Mouse (Mus musculus) embryonic facial prominence, embryonic 11.5 days (tissue): Measurements from ENCODE around the gene Shisa9. TPM values are rescaled to one million over a fixed set of nuclear protein-coding genes. Genes with fewer than 3 reads are reported as not detected.
A peak's percentile ranks its signal among the peaks of the same experiment; 100 is the strongest.

Experiments
- ATAC-seq: fragments of 200-750 bp; cut with Nextera tagmentation; replicated peaks from 2 replicates; pipeline ENCODE4 v1.8.0; 2017; ENCODE audit warnings: low read depth; ENCODE audit not compliant: insufficient number of reproducible peaks, low FRiP score, low TSS enrichment
- DNase-seq: peaks from one replicate; pipeline ENCODE4 v3.0.0-alpha.2; 2015; ENCODE audit warnings: low spot score
- H3K27ac ChIP-seq: fragments of 300-500 bp; sonication (generic); replicated peaks from 2 replicates; pipeline ENCODE4 v1.5.1; 2014; ENCODE audit warnings: mild to moderate bottlenecking, low read depth, low read length, control low read depth
- H3K27me3 ChIP-seq: fragments of 300-500 bp; sonication (generic); 2 replicates; pipeline ENCODE4 v1.6.1; 2014; ENCODE audit warnings: mild to moderate bottlenecking, low read length, moderate library complexity, mixed read lengths; ENCODE audit not compliant: control insufficient read depth, insufficient read depth
- H3K36me3 ChIP-seq: fragments of 300-500 bp; sonication (generic); replicated peaks from 2 replicates; pipeline ENCODE4 v1.6.1; 2014; ENCODE audit warnings: low read depth, mild to moderate bottlenecking, low read length, moderate library complexity, mixed read lengths; ENCODE audit not compliant: control insufficient read depth, insufficient read depth
- H3K4me1 ChIP-seq: fragments of 300-500 bp; sonication (generic); 2 replicates; pipeline ENCODE4 v1.6.1; 2014; ENCODE audit warnings: low read length, mixed read lengths; ENCODE audit not compliant: control insufficient read depth, insufficient read depth
- H3K4me2 ChIP-seq: fragments of 300-500 bp; sonication (generic); 2 replicates; pipeline ENCODE4 v1.6.1; 2014; ENCODE audit warnings: low read depth, mild to moderate bottlenecking, control low read depth, low read length, moderate library complexity
- H3K4me3 ChIP-seq: fragments of 300-500 bp; sonication (generic); 2 replicates; pipeline ENCODE4 v1.5.1; 2014; ENCODE audit warnings: low read depth, low read length, control low read depth
- H3K9ac ChIP-seq: fragments of 300-500 bp; sonication (generic); replicated peaks from 2 replicates; pipeline ENCODE4 v1.6.1; 2014; ENCODE audit warnings: mild to moderate bottlenecking, control low read depth, low read length
- H3K9me3 ChIP-seq: fragments of 300-500 bp; sonication (generic); replicated peaks from 2 replicates; pipeline ENCODE4 v1.6.1; 2016; ENCODE audit warnings: mild to moderate bottlenecking, low read length, inconsistent platforms, mixed read lengths; ENCODE audit not compliant: control insufficient read depth
- WGBS: fragments of 180-500 bp; shearing (Covaris S2); extraction: QIAGEN DNeasy Blood & Tissue Kit; methylation state at CpG from one replicate; pipeline ENCODE4 v1.1.7; 2014; 5-methylcytosine and 5-hydroxymethylcytosine counted together
- polyA plus RNA-seq: library from polyadenylated mRNA; unstranded; fragments of >200 nt; fragmentation: Nextera tagmentation; extraction: Ambion mirVana; gene quantifications from 2 replicates; pipeline ENCODE4 v1.2.1, GENCODE M21; 2014

The Shisa9 gene
- polyA plus RNA-seq, 1 experiment from 2014 or later: 0.46 TPM

DNA sequence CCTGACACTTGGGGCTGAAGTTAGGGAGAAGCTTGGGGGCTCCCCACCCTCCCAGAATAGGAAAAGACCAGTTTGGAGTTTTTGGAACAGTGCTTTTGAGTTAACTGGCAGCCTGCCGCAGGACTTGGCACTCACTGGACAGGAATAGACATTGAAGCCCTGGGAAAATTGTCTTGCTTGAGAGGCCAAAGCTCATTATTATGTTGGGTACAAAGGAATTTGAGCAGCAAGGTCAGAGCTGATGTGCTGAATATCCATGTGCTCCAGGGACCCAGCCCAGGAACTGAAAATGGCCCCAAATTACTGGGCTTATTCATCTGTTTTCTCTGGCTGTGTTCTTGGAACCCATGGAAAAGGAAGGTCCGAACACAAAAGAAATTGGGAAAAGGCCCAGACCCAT lies 170.6 kb downstream of the Shisa9 start:
- Histone ChIP-seq H3K4me1 (no peaks in the 10 kb centered on the region), H3K4me3 (no peak overlapping the region), H3K27me3 (no peaks in the 10 kb centered on the region), H3K4me2 (no peak overlapping the region), H3K27ac (no peak overlapping the region), H3K9me3 (no peaks in the 10 kb centered on the region), H3K36me3 (no peaks in the 10 kb centered on the region), H3K9ac (no peak overlapping the region)
- 87% methylated on average over 2 of the region's 2 CpGs for WGBS
- no peak for ATAC-seq
- no peak for DNase-seq

DNA sequence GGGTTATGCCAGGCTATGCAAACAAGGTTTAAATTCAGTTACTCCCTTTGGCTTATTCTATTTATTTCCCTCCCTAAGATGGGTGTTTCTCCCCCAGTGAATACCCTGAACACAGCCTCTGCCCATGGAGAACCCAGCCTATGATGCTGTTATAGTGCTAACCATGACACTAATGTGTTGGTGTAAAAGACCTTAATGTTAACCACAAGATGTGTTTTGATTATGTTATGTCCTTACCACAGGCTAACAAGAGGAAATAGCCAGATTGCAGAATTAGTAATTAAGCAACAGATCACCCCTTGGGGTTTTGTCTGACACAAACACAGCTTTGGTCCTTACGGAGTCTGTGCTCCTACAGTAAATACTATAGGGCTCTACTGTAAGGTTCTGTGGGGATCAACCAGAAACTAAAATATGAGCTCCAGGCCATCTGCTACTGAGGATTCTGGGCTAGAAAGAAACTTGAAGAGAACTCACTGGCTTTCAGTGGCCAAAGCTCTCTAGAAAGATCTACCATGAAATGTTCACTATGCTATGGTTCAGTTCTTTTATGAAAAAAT lies 189.6 kb downstream of the Shisa9 start:
- 77% methylated on average over 1 of the region's 1 CpGs for WGBS
- Histone ChIP-seq H3K36me3 (no peaks in the 10 kb centered on the region), H3K9me3 (no peaks in the 10 kb centered on the region), H3K4me3 (no peak overlapping the region), H3K27me3 (no peaks in the 10 kb centered on the region), H3K4me2 (no peak overlapping the region), H3K4me1 (no peaks in the 10 kb centered on the region), H3K27ac (no peak overlapping the region), H3K9ac (no peak overlapping the region)
- DNase-seq (no peak), ATAC-seq (no peak)

- DNase-seq: no peak
- H3K4me3 ChIP-seq: no peak overlapping the region
- H3K36me3 ChIP-seq: no peaks in the 10 kb centered on the region
Observed at GRCm38 (mm10) chr16:12178031-12178430, 194.1 kb downstream of the Shisa9 start.

GRCm38 (mm10) chr16:12189739-12190138 lies 205.8 kb downstream of the Shisa9 start:
- no peak overlapping the region for H3K4me2 ChIP-seq
- DNase-seq: no peak
- no peaks in the 10 kb centered on the region for H3K27me3 ChIP-seq
- H3K4me3 ChIP-seq: no peak overlapping the region
- WGBS: 83% methylated on average over 2 of the region's 2 CpGs
- no peak overlapping the region for H3K27ac ChIP-seq
- H3K36me3 ChIP-seq: no peaks in the 10 kb centered on the region
- H3K9ac ChIP-seq: no peak overlapping the region
- no peaks in the 10 kb centered on the region for H3K9me3 ChIP-seq
- H3K4me1 ChIP-seq: no peaks in the 10 kb centered on the region
- no peak for ATAC-seq

More at GRCm38 (mm10) chr16:12178031-12178430, 194.1 kb downstream of the Shisa9 start:
- 75% methylated on average over 2 of the region's 2 CpGs for WGBS
- Histone ChIP-seq H3K27me3 (no peaks in the 10 kb centered on the region), H3K9ac (no peak overlapping the region), H3K9me3 (no peaks in the 10 kb centered on the region), H3K4me1 (no peaks in the 10 kb centered on the region), H3K27ac (no peak overlapping the region), H3K4me2 (no peak overlapping the region)
- no peak for ATAC-seq

- WGBS: 97% methylated on average over 4 of the region's 4 CpGs
- Histone ChIP-seq H3K27ac (no peak overlapping the region), H3K9ac (no peak overlapping the region), H3K4me3 (no peak overlapping the region), H3K27me3 (no peaks in the 10 kb centered on the region), H3K9me3 (no peaks in the 10 kb centered on the region), H3K4me2 (no peak overlapping the region), H3K36me3 (no peaks in the 10 kb centered on the region), H3K4me1 (no peaks in the 10 kb centered on the region)
- DNase-seq (no peak), ATAC-seq (no peak)
Observed at GRCm38 (mm10) chr16:12196841-12197240, 212.9 kb downstream of the Shisa9 start.

GRCm38 (mm10) chr16:12197611-12198010 lies 213.7 kb downstream of the Shisa9 start:
- Histone ChIP-seq H3K27ac (no peak overlapping the region), H3K9ac (no peak overlapping the region), H3K36me3 (no peaks in the 10 kb centered on the region), H3K27me3 (no peaks in the 10 kb centered on the region), H3K9me3 (no peaks in the 10 kb centered on the region), H3K4me2 (no peak overlapping the region), H3K4me1 (no peaks in the 10 kb centered on the region), H3K4me3 (no peak overlapping the region)
- DNase-seq (no peak), ATAC-seq (no peak)
- 51% methylated on average over 5 of the region's 5 CpGs for WGBS

GRCm38 (mm10) chr16:12201216-12201615 lies 217.3 kb downstream of the Shisa9 start:
- Histone ChIP-seq H3K9me3 (no peaks in the 10 kb centered on the region), H3K4me1 (no peaks in the 10 kb centered on the region), H3K36me3 (no peaks in the 10 kb centered on the region), H3K4me3 (no peak overlapping the region), H3K4me2 (no peak overlapping the region), H3K9ac (no peak overlapping the region), H3K27me3 (no peaks in the 10 kb centered on the region), H3K27ac (no peak overlapping the region)
- ATAC-seq (no peak), DNase-seq (peak; percentile 60)
- WGBS: 37% methylated on average over 3 of the region's 3 CpGs

GRCm38 (mm10) chr16:12202151-12202550 lies 218.2 kb downstream of the Shisa9 start:
- Histone ChIP-seq H3K9me3 (no peaks in the 10 kb centered on the region), H3K36me3 (no peaks in the 10 kb centered on the region), H3K4me3 (no peak overlapping the region), H3K27me3 (no peaks in the 10 kb centered on the region), H3K9ac (no peak overlapping the region), H3K27ac (no peak overlapping the region), H3K4me2 (no peak overlapping the region), H3K4me1 (no peaks in the 10 kb centered on the region)
- ATAC-seq (no peak), DNase-seq (no peak)
- WGBS: 73% methylated on average over 3 of the region's 3 CpGs
